Mouse (Mus musculus) neutrophil, adult 83 days (primary cell): ENCODE measurements around the gene Wt1. TPM values are rescaled to one million over a fixed set of nuclear protein-coding genes. Genes with fewer than 3 reads are reported as not detected.

Experiments
- total RNA-seq, 2 experiments: library from RNA; stranded (reverse); gene quantifications; one replicate each; pipeline ENCODE4 v1.2.4; 2023

Wt1 gene
- not detected for total RNA-seq

DNA sequence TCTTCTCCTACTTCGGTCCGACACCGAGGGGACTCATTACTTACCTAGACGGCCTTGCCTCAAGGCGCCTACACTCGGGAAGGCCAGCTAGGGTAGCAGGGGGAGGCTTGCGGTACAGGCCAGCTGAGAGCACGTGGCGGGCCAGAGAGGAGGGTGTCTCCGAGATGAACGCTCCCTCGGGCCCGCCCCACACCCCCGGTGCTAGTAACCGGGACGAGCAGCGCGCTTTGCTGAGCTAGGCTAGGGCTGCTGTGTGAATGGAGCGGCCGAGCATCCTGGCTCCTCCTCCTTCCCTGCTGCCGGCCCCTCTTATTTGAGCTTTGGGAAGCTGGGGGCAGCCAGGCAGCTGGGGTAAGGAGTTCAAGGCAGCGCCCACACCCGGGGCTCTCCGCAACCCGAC is at the start of gene Wt1:
TSS of gene Wt1 (plus strand) at position 251 of the 400 bp plus-strand sequence.

GRCm38 (mm10) chr2:105091718-105092117 is 34.6 kb upstream of the Wt1 start, which contains the start of gene Gm11060:
Gm11060 (plus strand) TSS chr2:105092018.

Other genes starting within 250 kb of the Wt1 start
- 10 to 100 TPM; 68.7 to 71.6 TPM for gene Eif3m, start 109.4 kb upstream of the Wt1 start, total RNA-seq
- not detected for gene Gm11060, start 34.5 kb upstream of the Wt1 start, total RNA-seq
- under 1 TPM in 1 of 2 experiments, not detected in 1; 0.26 TPM for gene Them7, start 97.8 kb downstream of the Wt1 start, total RNA-seq